Mouse (Mus musculus): ENCODE measurements around the gene Atp2a3. TPM values are rescaled to one million over a fixed set of nuclear protein-coding genes. Genes with fewer than 3 reads are reported as not detected.

The Atp2a3 gene
- polyA plus RNA-seq, 1 experiment from 2014 or later = 0.74 TPM

GRCm38 (mm10) chr11:73039102-73039799, 78.3 kb downstream of the Atp2a3 start:
- 52% methylated on average over 9 of the region's 9 CpGs for WGBS
- Histone ChIP-seq H3K4me2 (ENCODE audit: low read depth, low read length) (no peak overlapping the region), H3K27ac (replicated peaks; ENCODE audit: low read depth, low read length) (no peak overlapping the region), H3K36me3 (replicated peaks; ENCODE audit: control insufficient read depth, insufficient read depth, low read depth, low read length) (no peaks in the 10 kb centered on the region), H3K4me1 (ENCODE audit: control insufficient read depth, insufficient read depth, low read length) (no peaks in the 10 kb centered on the region), H3K9me3 (replicated peaks; ENCODE audit: control insufficient read depth, low read length) (no peaks in the 10 kb centered on the region), H3K27me3 (ENCODE audit: control insufficient read depth, insufficient read depth, low read length) (no peaks in the 10 kb centered on the region), H3K9ac (replicated peaks; ENCODE audit: low read length) (no peak overlapping the region), H3K4me3 (ENCODE audit: low read depth, low read length) (no peak overlapping the region)
- ATAC-seq (replicated peaks; ENCODE audit: insufficient number of reproducible peaks, low FRiP score, low TSS enrichment, low read depth) (no peak), DNase-seq (ENCODE audit: low spot score) (peak; percentile 86)

Small RNA genes lying within 50 kb of the gene (microRNA-seq; reads per million reads assigned to microRNA genes)
- not detected for gene Gm44467 (ENCODE audit: borderline number of aligned reads)

Other genes starting within 250 kb of the Atp2a3 start
- 3.0 and 3.4 TPM in 2 replicates for gene Cyb5d2, start 165.0 kb upstream of the Atp2a3 start, polyA plus RNA-seq (2014; fragmentation: Nextera tagmentation; extraction: Ambion mirVana)
- gene Zzef1, start 164.9 kb upstream of the Atp2a3 start, polyA plus RNA-seq (2014; fragmentation: Nextera tagmentation; extraction: Ambion mirVana) = 5.9 and 6.1 TPM in 2 replicates
- gene P2rx1, start 37.9 kb downstream of the Atp2a3 start, polyA plus RNA-seq (2014; fragmentation: Nextera tagmentation; extraction: Ambion mirVana) = 1.2 and 1.3 TPM in 2 replicates
- gene Camkk1, start 57.8 kb downstream of the Atp2a3 start, polyA plus RNA-seq (2014; fragmentation: Nextera tagmentation; extraction: Ambion mirVana) = 3.4 and 4.2 TPM in 2 replicates
- 11.3 and 11.9 TPM in 2 replicates for gene Ncbp3, start 86.6 kb downstream of the Atp2a3 start, polyA plus RNA-seq (2014; fragmentation: Nextera tagmentation; extraction: Ambion mirVana)
- 0.06 and 0.17 TPM in 2 replicates for gene Itgae, start 129.4 kb downstream of the Atp2a3 start, polyA plus RNA-seq (2014; fragmentation: Nextera tagmentation; extraction: Ambion mirVana)
- gene Haspin, start 177.1 kb downstream of the Atp2a3 start, polyA plus RNA-seq (2014; fragmentation: Nextera tagmentation; extraction: Ambion mirVana) = 20.1 and 21.6 TPM in 2 replicates
- gene P2rx5, start 199.3 kb downstream of the Atp2a3 start, polyA plus RNA-seq (2014; fragmentation: Nextera tagmentation; extraction: Ambion mirVana) = 0.14 TPM in 1 of 2 replicates, not detected in the other
- 112 and 115 TPM in 2 replicates for gene Emc6, start 215.9 kb downstream of the Atp2a3 start, polyA plus RNA-seq (2014; fragmentation: Nextera tagmentation; extraction: Ambion mirVana)
- 218 and 228 TPM in 2 replicates for gene Tax1bp3, start 215.9 kb downstream of the Atp2a3 start, polyA plus RNA-seq (2014; fragmentation: Nextera tagmentation; extraction: Ambion mirVana)
- 22.4 and 22.8 TPM in 2 replicates for gene Ctns, start 237.9 kb downstream of the Atp2a3 start, polyA plus RNA-seq (2014; fragmentation: Nextera tagmentation; extraction: Ambion mirVana)
- 0.93 and 1.0 TPM in 2 replicates for gene Shpk, start 238.3 kb downstream of the Atp2a3 start, polyA plus RNA-seq (2014; fragmentation: Nextera tagmentation; extraction: Ambion mirVana)